Mouse (Mus musculus) forebrain, embryonic 10.5 days (tissue): Measurements from ENCODE around the gene Myom1. TPM values are rescaled to one million over a fixed set of nuclear protein-coding genes. Genes with fewer than 3 reads are reported as not detected.

Experiments
- DNase-seq: peaks from one replicate; pipeline ENCODE4 v3.0.0-alpha.2; 2017; ENCODE audit warnings: low spot score; ENCODE audit errors: extremely low spot score
- H3K27ac ChIP-seq: fragments of 300-500 bp; sonication (generic); 2 replicates; pipeline ENCODE4 v1.5.1; 2016; ENCODE audit warnings: mild to moderate bottlenecking
- H3K27me3 ChIP-seq: fragments of 300-500 bp; sonication (generic); 2 replicates; pipeline ENCODE4 v1.6.1; 2016; ENCODE audit warnings: mild to moderate bottlenecking; ENCODE audit not compliant: poor library complexity, severe bottlenecking
- H3K36me3 ChIP-seq: fragments of 300-500 bp; sonication (generic); replicated peaks from 2 replicates; pipeline ENCODE4 v1.6.1; 2016; ENCODE audit warnings: mild to moderate bottlenecking, moderate library complexity
- H3K4me1 ChIP-seq: fragments of 300-500 bp; sonication (generic); 2 replicates; pipeline ENCODE4 v1.6.1; 2016
- H3K4me3 ChIP-seq: fragments of 300-500 bp; sonication (generic); 2 replicates; pipeline ENCODE4 v1.5.1; 2016; ENCODE audit warnings: mild to moderate bottlenecking, moderate library complexity
- H3K9me3 ChIP-seq: fragments of 300-500 bp; sonication (generic); 2 replicates; pipeline ENCODE4 v1.6.1; 2016; ENCODE audit warnings: mild to moderate bottlenecking, moderate library complexity
- WGBS: fragments of 180-500 bp; shearing (Covaris S2); methylation state at CpG from one replicate; pipeline ENCODE4 v1.1.7; 2016; 5-methylcytosine and 5-hydroxymethylcytosine counted together
- polyA plus RNA-seq: library from polyadenylated mRNA; unstranded; fragments of >200 nt; fragmentation: Nextera tagmentation; extraction: Ambion mirVana; gene quantifications from 2 replicates; pipeline ENCODE4 v1.2.1, GENCODE M21; 2016

The Myom1 gene
- polyA plus RNA-seq, 1 experiment from 2014 or later: 2.2 TPM

- Histone ChIP-seq H3K4me3 (no peak overlapping the region), H3K36me3 (no peaks in the 10 kb centered on the region), H3K4me1 (peaks cover 4% of the 10 kb centered on the region), H3K27ac (no peak overlapping the region), H3K9me3 (no peaks in the 10 kb centered on the region), H3K27me3 (no peaks in the 10 kb centered on the region)
- 86% methylated on average over 1 of the region's 1 CpGs for WGBS
- DNase-seq: no peak
These were observed 7.3 kb downstream of the Myom1 start for GRCm38 (mm10) chr17:71009751-71010150.

- no peaks in the 10 kb centered on the region for H3K9me3 ChIP-seq
- DNase-seq: no peak
- H3K27ac ChIP-seq: no peak overlapping the region
- H3K4me1 ChIP-seq: peaks cover 9% of the 10 kb centered on the region
- H3K36me3 ChIP-seq: no peaks in the 10 kb centered on the region
- no peaks in the 10 kb centered on the region for H3K27me3 ChIP-seq
- WGBS: 62% methylated on average over 7 of the region's 7 CpGs
- no peak overlapping the region for H3K4me3 ChIP-seq
These were observed 8.3 kb downstream of the Myom1 start for GRCm38 (mm10) chr17:71010646-71011242.

GRCm38 (mm10) chr17:71011931-71012662 lies 9.7 kb downstream of the Myom1 start:
- H3K36me3 ChIP-seq: no peaks in the 10 kb centered on the region
- no peak for DNase-seq
- WGBS: 88% methylated on average over 9 of the region's 9 CpGs
- no peaks in the 10 kb centered on the region for H3K27me3 ChIP-seq
- H3K4me3 ChIP-seq: no peak overlapping the region
- peaks cover 9% of the 10 kb centered on the region for H3K4me1 ChIP-seq
- no peaks in the 10 kb centered on the region for H3K9me3 ChIP-seq
- H3K27ac ChIP-seq: no peak overlapping the region

- no peak overlapping the region for H3K4me3 ChIP-seq
- no peaks in the 10 kb centered on the region for H3K27me3 ChIP-seq
- 91% methylated on average over 6 of the region's 6 CpGs for WGBS
These were observed 10.7 kb downstream of the Myom1 start for GRCm38 (mm10) chr17:71013105-71013504.

GRCm38 (mm10) chr17:71014911-71015310 lies 12.5 kb downstream of the Myom1 start:
- Histone ChIP-seq H3K9me3 (no peaks in the 10 kb centered on the region), H3K27ac (no peak overlapping the region), H3K4me1 (peaks cover 21% of the 10 kb centered on the region), H3K4me3 (no peak overlapping the region), H3K27me3 (no peaks in the 10 kb centered on the region), H3K36me3 (no peaks in the 10 kb centered on the region)
- WGBS: 62% methylated on average over 5 of the region's 5 CpGs
- DNase-seq: no peak

More at GRCm38 (mm10) chr17:71013105-71013504, 10.7 kb downstream of the Myom1 start:
- H3K4me1 ChIP-seq: peaks cover 9% of the 10 kb centered on the region
- no peaks in the 10 kb centered on the region for H3K36me3 ChIP-seq
- no peak for DNase-seq
- H3K27ac ChIP-seq: no peak overlapping the region
- no peaks in the 10 kb centered on the region for H3K9me3 ChIP-seq

- 96% methylated on average over 4 of the region's 4 CpGs for WGBS
- no peaks in the 10 kb centered on the region for H3K36me3 ChIP-seq
- no peak for DNase-seq
- peaks cover 23% of the 10 kb centered on the region for H3K4me1 ChIP-seq
- H3K27me3 ChIP-seq: no peaks in the 10 kb centered on the region
- no peaks in the 10 kb centered on the region for H3K9me3 ChIP-seq
- no peak overlapping the region for H3K27ac ChIP-seq
- H3K4me3 ChIP-seq: no peak overlapping the region
These were observed 15.1 kb downstream of the Myom1 start for GRCm38 (mm10) chr17:71017457-71017998.

GRCm38 (mm10) chr17:71018151-71018550 lies 15.7 kb downstream of the Myom1 start:
- no peaks in the 10 kb centered on the region for H3K27me3 ChIP-seq
- 97% methylated on average over 3 of the region's 3 CpGs for WGBS

GRCm38 (mm10) chr17:71018616-71019308 lies 16.3 kb downstream of the Myom1 start:
- peaks cover 23% of the 10 kb centered on the region for H3K4me1 ChIP-seq
- no peak overlapping the region for H3K4me3 ChIP-seq
- H3K27ac ChIP-seq: no peak overlapping the region
- no peaks in the 10 kb centered on the region for H3K36me3 ChIP-seq
- WGBS: 90% methylated on average over 15 of the region's 15 CpGs
- DNase-seq: no peak
- H3K9me3 ChIP-seq: no peaks in the 10 kb centered on the region
- no peaks in the 10 kb centered on the region for H3K27me3 ChIP-seq

More at GRCm38 (mm10) chr17:71018151-71018550, 15.7 kb downstream of the Myom1 start:
- Histone ChIP-seq H3K36me3 (no peaks in the 10 kb centered on the region), H3K27ac (no peak overlapping the region), H3K4me3 (no peak overlapping the region), H3K4me1 (peaks cover 23% of the 10 kb centered on the region), H3K9me3 (no peaks in the 10 kb centered on the region)
- no peak for DNase-seq

- H3K4me1 ChIP-seq: peaks cover 23% of the 10 kb centered on the region
- H3K27me3 ChIP-seq: no peaks in the 10 kb centered on the region
- H3K9me3 ChIP-seq: no peaks in the 10 kb centered on the region
- peak overlapping the region; percentile 21; the same call in 1 of the 2 replicates for H3K27ac ChIP-seq
- 45% methylated on average over 6 of the region's 6 CpGs for WGBS
- H3K4me3 ChIP-seq: no peak overlapping the region
- no peak for DNase-seq
- H3K36me3 ChIP-seq: no peaks in the 10 kb centered on the region
These were observed 16.8 kb downstream of the Myom1 start for GRCm38 (mm10) chr17:71019309-71019655.

GRCm38 (mm10) chr17:71019860-71020259 lies 17.4 kb downstream of the Myom1 start:
- H3K36me3 ChIP-seq: no peaks in the 10 kb centered on the region
- DNase-seq: no peak
- peaks cover 18% of the 10 kb centered on the region for H3K4me1 ChIP-seq
- H3K4me3 ChIP-seq: no peak overlapping the region
- 0 out of 2 replicates have a peak overlapping the region, but pooled peaks have one; percentile 21 for H3K27ac ChIP-seq
- H3K9me3 ChIP-seq: no peaks in the 10 kb centered on the region
- 65% methylated on average over 9 of the region's 9 CpGs for WGBS
- no peaks in the 10 kb centered on the region for H3K27me3 ChIP-seq

GRCm38 (mm10) chr17:71022841-71023240 lies 20.4 kb downstream of the Myom1 start:
- no peaks in the 10 kb centered on the region for H3K9me3 ChIP-seq
- 92% methylated on average over 13 of the region's 13 CpGs for WGBS
- no peak for DNase-seq
- H3K27ac ChIP-seq: no peak overlapping the region
- peaks cover 14% of the 10 kb centered on the region for H3K4me1 ChIP-seq
- H3K4me3 ChIP-seq: no peak overlapping the region
- H3K27me3 ChIP-seq: no peaks in the 10 kb centered on the region
- H3K36me3 ChIP-seq: no peaks in the 10 kb centered on the region

- Histone ChIP-seq H3K9me3 (no peaks in the 10 kb centered on the region), H3K27ac (no peak overlapping the region), H3K4me1 (peaks cover 11% of the 10 kb centered on the region), H3K4me3 (no peak overlapping the region), H3K27me3 (no peaks in the 10 kb centered on the region), H3K36me3 (no peaks in the 10 kb centered on the region)
- DNase-seq: no peak
- WGBS: 96% methylated on average over 10 of the region's 10 CpGs
These were observed 21.6 kb downstream of the Myom1 start for GRCm38 (mm10) chr17:71024071-71024470.

GRCm38 (mm10) chr17:71025922-71026321 lies 23.5 kb downstream of the Myom1 start:
- Histone ChIP-seq H3K4me1 (no peaks in the 10 kb centered on the region), H3K36me3 (no peaks in the 10 kb centered on the region), H3K27ac (no peak overlapping the region), H3K27me3 (no peaks in the 10 kb centered on the region), H3K4me3 (no peak overlapping the region), H3K9me3 (no peaks in the 10 kb centered on the region)
- WGBS: 86% methylated on average over 8 of the region's 8 CpGs
- DNase-seq: no peak
